Mouse (Mus musculus) lung, adult 2 months (tissue): ENCODE measurements at regions not wholly inside any gene's neighbourhood (a gene's known extent, or its start where the extent isn't known, plus 50 kb on each side); places are given as distances from the start of the nearest gene placed in this dataset.

Experiments
- CTCF ChIP-seq: fragments of 200-500 bp; IDR thresholded peaks from 2 replicates; pipeline ENCODE4 v1.5.1; 2011; ENCODE audit warnings: mild to moderate bottlenecking, low read length, control low read depth; ENCODE audit not compliant: insufficient read depth
- POLR2A ChIP-seq: fragments of 200-500 bp; IDR thresholded peaks from 2 replicates; pipeline ENCODE4 v1.6.1; 2011; ENCODE audit warnings: low read depth, mild to moderate bottlenecking, control low read depth, low read length, borderline replicate concordance; ENCODE audit errors: extremely low read depth

DNA sequence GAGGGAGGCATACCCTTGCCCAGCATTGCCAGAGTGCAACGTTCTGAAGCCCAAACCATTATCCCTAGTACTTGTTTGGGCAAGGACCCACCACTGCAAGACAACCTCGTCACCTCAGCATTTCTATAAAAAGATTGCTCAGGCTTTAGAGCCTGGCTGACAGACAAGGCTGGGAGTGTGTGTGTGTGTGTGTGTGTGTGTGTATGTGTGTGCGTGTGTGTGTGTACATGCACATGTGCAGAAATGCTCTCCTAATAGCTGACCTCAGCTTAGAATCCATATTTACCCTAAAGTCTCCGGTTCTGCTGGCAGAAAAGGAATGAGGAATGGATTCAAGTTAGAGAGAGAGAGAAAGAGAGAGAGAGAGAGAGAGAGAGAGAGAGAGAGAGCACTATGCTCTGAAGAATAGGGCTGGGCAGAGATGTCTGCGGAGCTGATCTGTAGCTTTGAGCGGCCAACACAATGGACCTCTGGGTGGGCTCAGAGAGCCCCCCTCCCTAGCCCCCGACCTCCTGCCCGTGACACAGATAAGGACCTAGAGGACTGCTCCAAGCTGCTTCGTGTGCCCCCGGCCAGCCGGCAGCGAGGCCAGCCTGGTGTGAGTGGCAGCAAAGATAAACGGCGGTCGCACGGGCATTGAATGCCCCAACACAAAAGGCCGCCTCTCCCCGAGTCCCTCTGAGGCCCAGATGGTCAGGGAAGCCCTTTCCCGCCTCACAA, 166.1 kb downstream of the H2al1j start:
- TF ChIP-seq CTCF, result no peak
- no peak for TF ChIP-seq POLR2A
